Mouse (Mus musculus) MN1 (cell line): ENCODE results near the gene Wnt11.

Experiments used
- DNase-seq: peaks from one replicate; pipeline ENCODE4 v3.0.0-alpha.2; 2016; ENCODE audit warnings: low spot score

Gene Wnt11

GRCm38 (mm10) chr7:98834711-98835321 is at the start of gene Wnt11:
Gene Wnt11 (plus strand): TSS chr7:98835112.
- DNase-seq: peak; percentile 67

GRCm38 (mm10) chr7:98786792-98787612 is 47.9 kb upstream of the Wnt11 start:
- DNase-seq: peak; percentile 72

- no peak for DNase-seq
Measured at GRCm38 (mm10) chr7:98788721-98789120, 46.2 kb upstream of the Wnt11 start.

GRCm38 (mm10) chr7:98789121-98789520 is 45.8 kb upstream of the Wnt11 start:
- DNase-seq: no peak

GRCm38 (mm10) chr7:98791864-98792263 is 43.0 kb upstream of the Wnt11 start:
- no peak for DNase-seq

- DNase-seq: peak; percentile 54
Measured at GRCm38 (mm10) chr7:98793811-98794210, 41.1 kb upstream of the Wnt11 start.

- DNase-seq: no peak
Measured at GRCm38 (mm10) chr7:98794444-98794843, 40.5 kb upstream of the Wnt11 start.

GRCm38 (mm10) chr7:98795637-98796036 is 39.3 kb upstream of the Wnt11 start:
- DNase-seq: no peak

GRCm38 (mm10) chr7:98797347-98798133 is 37.4 kb upstream of the Wnt11 start:
- DNase-seq: no peak

- DNase-seq: no peak
Measured at GRCm38 (mm10) chr7:98798134-98798417, 36.8 kb upstream of the Wnt11 start.

GRCm38 (mm10) chr7:98800435-98800834 is 34.5 kb upstream of the Wnt11 start:
- peak; percentile 46 for DNase-seq

- peak; percentile 75 for DNase-seq
Measured at GRCm38 (mm10) chr7:98801086-98801485, 33.8 kb upstream of the Wnt11 start.

GRCm38 (mm10) chr7:98803181-98803580 is 31.7 kb upstream of the Wnt11 start:
- no peak for DNase-seq

- DNase-seq: no peak
Measured at GRCm38 (mm10) chr7:98804841-98805772, 29.8 kb upstream of the Wnt11 start.

GRCm38 (mm10) chr7:98806961-98807360 is 28.0 kb upstream of the Wnt11 start:
- no peak for DNase-seq

GRCm38 (mm10) chr7:98809372-98809771 is 25.5 kb upstream of the Wnt11 start:
- DNase-seq: no peak

- no peak for DNase-seq
Measured at GRCm38 (mm10) chr7:98810619-98811018, 24.3 kb upstream of the Wnt11 start.

GRCm38 (mm10) chr7:98820501-98820900 is 14.4 kb upstream of the Wnt11 start:
- DNase-seq: no peak

GRCm38 (mm10) chr7:98822881-98823280 is 12.0 kb upstream of the Wnt11 start:
- no peak for DNase-seq

- no peak for DNase-seq
Measured at GRCm38 (mm10) chr7:98823896-98824822, 10.8 kb upstream of the Wnt11 start.

GRCm38 (mm10) chr7:98828052-98828451 is 6.9 kb upstream of the Wnt11 start:
- DNase-seq: peak; percentile 37
